Mouse (Mus musculus) thymus, adult 2 months (tissue): ENCODE results near the gene Zyx.

ENCODE experiments used
- CTCF ChIP-seq: fragments of 200-500 bp; IDR thresholded peaks from 2 replicates; pipeline ENCODE4 v1.5.1; 2012; ENCODE audit warnings: mild to moderate bottlenecking, control low read depth, low read length, moderate library complexity, borderline replicate concordance; ENCODE audit not compliant: control insufficient read depth, poor library complexity, insufficient read depth; ENCODE audit errors: extremely low read depth
- POLR2A ChIP-seq: fragments of 200-500 bp; IDR thresholded peaks from 2 replicates; pipeline ENCODE4 v1.6.1; 2012; ENCODE audit warnings: mild to moderate bottlenecking, low read length, control low read depth, moderate library complexity; ENCODE audit not compliant: control insufficient read depth, poor library complexity, insufficient read depth; ENCODE audit errors: extremely low read depth

DNA sequence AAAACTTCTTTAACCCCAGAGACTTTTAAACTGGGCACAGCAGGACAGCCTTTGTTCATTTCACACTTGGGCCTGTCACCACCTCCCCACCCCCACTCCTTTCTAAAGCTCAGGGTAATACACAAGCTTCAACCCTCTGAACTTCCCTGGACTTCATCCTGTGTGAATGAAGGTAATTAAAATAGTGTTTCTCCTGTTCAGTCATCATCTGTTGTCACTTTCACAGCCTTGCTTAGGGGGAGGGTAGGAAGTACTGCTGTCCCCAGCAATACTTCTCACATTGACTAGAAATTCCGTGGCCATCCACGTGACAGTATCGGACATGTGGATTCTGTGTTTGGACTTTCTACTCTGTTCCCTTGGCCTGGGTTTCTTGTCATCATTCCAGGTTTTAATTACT, 20.4 kb downstream of the Zyx start:
- TF ChIP-seq CTCF: no peak
- no peak for TF ChIP-seq POLR2A
